Mouse (Mus musculus): Measurements from ENCODE around the gene Wdr13.
"Not testable (repeated sequence)": the region's sequence is repeated elsewhere in the genome, so short reads cannot be mapped to it uniquely, and the experiment has no call there.

The Wdr13 gene

DNA sequence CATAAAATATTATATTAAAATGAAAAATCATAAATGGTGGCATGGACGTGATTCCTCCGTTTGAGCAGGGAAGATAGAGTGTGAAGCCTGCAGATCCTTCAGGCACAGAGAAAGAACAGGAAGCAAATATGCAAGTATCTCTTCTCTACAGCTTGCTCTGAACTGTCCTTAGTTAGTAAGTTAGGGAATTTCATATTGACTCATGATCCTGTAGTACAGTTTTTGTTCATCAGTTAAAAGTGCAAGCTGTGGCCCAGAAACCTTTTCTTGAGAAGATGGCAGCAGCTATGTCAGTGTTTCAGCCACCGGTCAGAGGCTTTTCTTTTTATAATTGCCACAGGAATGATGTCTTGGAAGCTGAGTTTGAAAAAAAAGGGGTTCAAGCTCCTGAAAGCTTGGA, 27.7 kb downstream of the Wdr13 start:
- no peak for DNase-seq (ENCODE audit: extremely low read depth, low read depth)

GRCm38 (mm10) chrX:8102213-8102668, 30.5 kb downstream of the Wdr13 start:
- peak; percentile 98 for DNase-seq (ENCODE audit: extremely low read depth, low read depth)

GRCm38 (mm10) chrX:8101017-8101416, 31.7 kb downstream of the Wdr13 start:
- DNase-seq (ENCODE audit: extremely low read depth, low read depth): no peak

- DNase-seq (ENCODE audit: extremely low read depth, low read depth): no peak
Observed at GRCm38 (mm10) chrX:8099435-8099834, 33.3 kb downstream of the Wdr13 start.

GRCm38 (mm10) chrX:8096787-8097242, 35.9 kb downstream of the Wdr13 start:
- peak; percentile 95 for DNase-seq (ENCODE audit: extremely low read depth, low read depth)

DNA sequence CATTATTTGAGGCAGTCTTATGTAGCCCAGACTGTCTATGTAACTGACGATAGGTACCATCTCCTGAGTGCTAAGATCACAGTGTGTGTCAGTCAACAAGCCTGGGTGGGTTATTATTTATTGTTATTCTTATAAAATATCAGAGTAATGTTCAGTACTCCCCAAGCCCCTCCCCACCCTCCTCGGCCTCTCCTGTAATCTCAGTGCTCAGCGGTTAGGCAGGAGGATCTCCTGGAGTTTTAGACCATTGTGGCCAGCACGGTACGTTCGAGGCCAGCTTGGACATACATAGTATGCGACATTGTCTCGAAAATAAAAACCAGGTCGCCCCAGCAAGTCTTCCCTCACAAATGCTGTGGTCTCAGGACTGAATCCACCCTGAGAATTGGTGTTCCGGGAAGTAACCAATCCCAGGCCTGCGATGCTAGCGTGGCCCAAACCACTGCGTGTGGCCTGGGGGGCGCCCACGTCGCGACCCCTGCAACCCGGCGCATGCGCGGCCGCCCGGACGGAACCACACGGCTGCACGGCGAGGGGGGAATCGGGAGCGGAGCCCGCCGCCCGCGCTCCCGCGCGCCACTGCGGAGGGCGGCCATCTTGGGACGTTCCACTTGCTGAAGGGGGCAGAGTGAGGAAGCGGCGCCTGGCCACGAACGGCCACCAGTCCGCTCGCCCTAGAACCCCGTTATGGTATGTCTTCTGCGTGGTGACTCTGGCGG, 36.5 kb downstream of the Wdr13 start:
- not testable (repeated sequence) for DNase-seq (ENCODE audit: extremely low read depth, low read depth)

DNA sequence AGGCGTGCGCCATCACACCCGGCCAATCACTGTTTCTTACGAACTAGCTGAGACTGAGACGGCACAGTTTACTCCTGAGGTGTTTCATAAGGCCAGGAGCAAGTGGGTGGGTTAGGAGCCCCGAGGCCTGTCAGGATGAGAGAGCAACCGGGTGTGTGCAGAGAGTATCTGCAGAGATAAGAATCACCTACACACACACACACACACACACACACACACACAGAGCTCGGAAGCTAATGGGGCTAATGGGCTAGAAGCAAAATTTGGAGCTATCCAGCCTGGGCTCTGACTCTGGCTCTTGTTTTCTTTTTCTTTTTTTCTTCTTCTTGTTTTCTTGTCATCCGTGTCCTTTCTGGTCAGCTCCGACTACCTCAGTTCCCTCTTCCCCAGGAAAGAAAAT, 37.1 kb downstream of the Wdr13 start:
- no peak for DNase-seq (ENCODE audit: extremely low read depth, low read depth)

GRCm38 (mm10) chrX:8090954-8091347, 41.7 kb downstream of the Wdr13 start:
- not testable (repeated sequence) for DNase-seq (ENCODE audit: extremely low read depth, low read depth)

DNA sequence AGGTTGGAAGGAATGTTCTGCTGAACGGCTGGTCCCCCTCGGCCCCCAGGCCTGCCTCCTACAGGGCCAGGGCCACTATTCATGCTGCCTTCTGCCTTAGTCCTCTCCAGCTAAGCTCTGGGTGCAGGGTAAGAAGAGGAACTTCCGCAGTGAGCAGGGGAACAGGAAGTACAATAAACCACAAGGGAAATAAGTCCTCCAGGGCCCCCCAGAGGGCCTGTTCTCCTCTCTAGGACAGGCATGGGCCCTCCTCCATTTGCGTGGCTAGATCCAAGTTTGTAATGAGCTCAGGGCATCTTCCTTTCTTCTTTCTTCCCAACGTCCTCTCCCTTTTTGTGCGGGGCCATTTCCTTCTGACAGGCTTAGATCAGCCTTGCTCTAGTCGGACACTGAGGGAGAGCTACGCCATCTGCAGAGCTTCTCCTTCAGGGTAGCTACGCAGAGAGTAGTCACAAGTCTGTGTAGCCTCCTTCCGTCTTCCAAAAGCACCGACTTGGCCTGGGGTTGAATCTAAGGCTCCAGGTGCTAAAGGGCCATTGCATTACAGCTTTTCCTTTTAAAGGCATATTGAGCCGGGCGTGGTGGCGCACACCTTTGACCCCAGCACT, 42.2 kb downstream of the Wdr13 start, which contains the start of gene Was:
Was (minus strand) TSS at position 153 of the 608 bp plus-strand sequence.
- peak; percentile 93 for DNase-seq (ENCODE audit: extremely low read depth, low read depth)

- no peak for DNase-seq (ENCODE audit: extremely low read depth, low read depth)
Observed at GRCm38 (mm10) chrX:8089746-8090145, 42.9 kb downstream of the Wdr13 start.

DNA sequence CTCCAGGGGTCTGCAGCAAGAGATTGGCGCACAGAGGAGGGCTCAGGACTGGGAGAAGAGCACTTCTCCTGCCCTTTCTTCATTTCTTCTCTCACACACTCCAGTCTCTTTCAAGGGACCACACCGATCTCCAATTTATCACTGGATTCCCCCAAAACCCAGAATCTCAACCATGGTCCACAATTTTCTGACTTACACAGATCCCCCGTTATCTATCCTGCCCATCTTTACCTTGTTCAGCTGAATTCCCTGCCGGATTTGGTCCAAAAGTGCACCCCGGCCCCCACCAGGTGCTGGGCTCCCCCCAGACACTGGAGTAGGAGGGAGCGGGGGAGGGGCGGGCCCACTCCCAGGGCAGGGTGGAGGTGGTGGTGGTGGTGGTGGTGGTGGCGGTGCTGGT, 47.1 kb downstream of the Wdr13 start:
- DNase-seq (ENCODE audit: extremely low read depth, low read depth): no peak

- no peak for DNase-seq (ENCODE audit: extremely low read depth, low read depth)
Observed at GRCm38 (mm10) chrX:8084771-8085259, 47.9 kb downstream of the Wdr13 start.

DNA sequence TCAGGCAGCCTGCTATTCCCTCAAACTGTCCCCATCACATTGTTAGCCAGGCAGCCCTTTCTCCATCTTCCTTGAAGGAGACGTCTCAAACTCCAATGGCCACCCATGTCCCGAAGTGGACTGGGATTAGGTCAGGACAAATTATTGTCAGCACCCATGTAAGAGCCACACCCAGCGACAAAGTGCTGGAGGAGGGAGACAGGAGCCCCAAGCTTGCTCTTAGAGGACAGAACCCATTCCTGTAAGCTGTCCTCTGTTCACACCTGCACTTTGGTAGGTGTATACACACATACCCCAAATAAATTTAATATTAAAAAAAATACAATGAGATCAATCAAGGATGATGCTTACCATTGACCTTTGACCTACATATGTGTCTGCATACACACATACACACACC, 57.6 kb downstream of the Wdr13 start:
- no peak for DNase-seq (ENCODE audit: extremely low read depth, low read depth)

DNA sequence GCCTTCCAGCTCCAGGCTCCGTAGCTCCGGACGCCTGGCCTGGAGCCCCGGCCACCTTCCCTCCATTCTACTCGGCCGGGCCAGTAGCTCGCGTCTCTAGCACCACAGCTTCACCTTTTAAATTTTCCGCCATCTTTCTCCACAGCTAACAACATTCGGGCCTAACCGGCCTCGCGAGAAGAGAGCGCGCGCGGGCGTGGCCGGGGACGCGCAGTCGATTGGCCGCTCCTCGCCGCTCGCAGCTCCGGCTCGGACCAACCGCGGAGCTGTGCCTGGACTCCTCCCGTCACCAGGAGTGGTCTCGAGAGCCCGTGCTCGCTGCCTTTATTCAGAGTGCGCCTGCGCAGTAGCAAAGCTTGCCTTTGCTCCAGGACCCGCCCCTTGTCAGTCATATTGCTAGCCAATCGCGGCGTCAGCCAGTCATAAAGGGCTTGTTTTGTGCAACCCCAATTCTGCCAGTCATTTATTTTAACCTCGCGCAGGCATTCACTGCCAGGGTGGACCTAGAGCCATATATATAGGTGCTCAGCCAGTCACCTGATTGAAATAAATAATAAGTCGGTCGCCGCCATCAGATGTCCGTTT, 58.2 kb downstream of the Wdr13 start, which contains the start of gene Suv39h1:
Suv39h1 (minus strand) TSS at position 331 of the 585 bp plus-strand sequence.
- DNase-seq (ENCODE audit: extremely low read depth, low read depth): peak; percentile 97

DNA sequence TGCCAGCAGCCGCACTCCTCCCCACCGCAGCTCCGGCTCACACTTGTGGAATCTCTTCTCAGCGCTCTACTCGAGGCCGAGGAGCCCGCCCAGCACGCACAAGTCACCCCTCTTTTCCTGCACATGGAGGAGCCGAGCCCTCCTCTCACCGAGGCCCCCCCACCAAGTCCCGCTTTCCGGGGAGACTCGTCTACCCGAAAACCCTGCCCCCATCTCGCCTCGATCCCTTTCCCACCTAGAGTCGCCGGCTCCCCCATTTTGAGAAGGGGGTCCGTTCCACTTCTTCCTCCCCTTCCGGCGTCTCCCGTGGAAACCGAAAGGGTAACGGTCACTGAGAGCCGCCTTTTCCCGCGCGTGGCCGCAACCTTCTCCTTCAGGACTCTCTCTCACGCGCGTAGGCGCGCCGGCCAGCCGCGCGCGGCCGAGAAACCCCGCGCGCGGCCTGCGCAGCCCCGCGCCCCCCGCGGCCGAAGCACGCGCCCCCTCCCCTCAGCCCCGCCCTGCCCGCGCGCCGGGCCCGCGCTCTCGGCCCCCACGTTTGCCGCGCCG, 58.7 kb downstream of the Wdr13 start:
- no peak for DNase-seq (ENCODE audit: extremely low read depth, low read depth)
